ENCODE assay signal across 25 mouse cellular contexts in genomic region chr2:163732021-163732420, GRCm38 (mm10). TPM values are rescaled to one million over a fixed set of nuclear protein-coding genes. Genes with fewer than 3 reads are reported as not detected.
A peak's percentile ranks its signal among the peaks of the same experiment; 100 is the strongest.
DNase-seq lines count a peak whose midpoint lies in the region; ATAC-seq and TF ChIP-seq lines count a peak whose summit lies in the region.
"Had no signal": no experiment of that assay in that cellular context is flagged by ENCODE, and none has a peak within 500 bp of the region (broad histone marks: within the 10 kb centered on the region; RNA-seq: fewer than 3 reads in every experiment).

No protein-coding gene starts in this region.

- H3K4me1 ChIP-seq in heart, adult 2 months (ENCODE audit: control insufficient read depth, insufficient read depth, low read length), result peaks cover 14% of the 10 kb centered on the region
- 0 out of 2 replicates have a peak, but pooled peaks cover 13% of the 10 kb centered on the region for H3K4me1 ChIP-seq in heart, embryonic 10.5 days
- peaks cover 10% of the 10 kb centered on the region; the same call in 1 of the 2 replicates for H3K4me1 ChIP-seq in kidney, embryonic 15.5 days
- H3K4me1 ChIP-seq: forebrain, embryonic 10.5 days; forebrain, embryonic 13.5 days; hindbrain, embryonic 10.5 days had no signal

- DNase-seq in heart, adult 2 months, result no peak
- DNase-seq in heart, embryonic 10.5 days (ENCODE audit: low spot score), result no peak
- DNase-seq in kidney, adult 9 months, result peak; percentile 27
- peak; percentile 20 to 57 for DNase-seq in kidney, postnatal 25 days
- DNase-seq in frontal cortex, postnatal 25 days (ENCODE audit: low spot score in 2 of 2), result no peak
- no peak for DNase-seq in spleen, postnatal 14 days (ENCODE audit: low spot score in 2 of 2)
- DNase-seq: adrenal gland, postnatal 10 days; B cell, adult 2 months; cerebellum, adult 18-20 months; cerebellum, adult 9-10 months; cerebellum, postnatal 14 days; gastrocnemius, adult 2 months; gastrocnemius, postnatal 14 days; heart, adult 18-20 months had no signal

- no peaks in the 10 kb centered on the region for H3K27me3 ChIP-seq in heart, adult 2 months (ENCODE audit: control insufficient read depth, insufficient read depth, low read length)
- H3K27me3 ChIP-seq in heart, embryonic 10.5 days (ENCODE audit: insufficient read depth, poor library complexity, severe bottlenecking), result no peaks in the 10 kb centered on the region
- no peaks in the 10 kb centered on the region for H3K27me3 ChIP-seq in kidney, embryonic 15.5 days
- H3K27me3 ChIP-seq: CH12.LX; forebrain, embryonic 13.5 days; hindbrain, embryonic 13.5 days; Patski had no signal

- peak overlapping the region; percentile 45 for H3K27ac ChIP-seq in heart, adult 2 months
- H3K27ac ChIP-seq in heart, embryonic 10.5 days, result no peak overlapping the region
- no peak overlapping the region for H3K27ac ChIP-seq in kidney, embryonic 15.5 days
- H3K27ac ChIP-seq: forebrain, embryonic 10.5 days; forebrain, embryonic 13.5 days; gastrocnemius, adult 2 months; hindbrain, embryonic 10.5 days; hindbrain, embryonic 13.5 days had no signal

- TF ChIP-seq CTCF in heart, adult 2 months (IDR thresholded peaks at IDR 0.05), result peak; percentile 8; the same call in 1 of the 2 replicates

- intact Hi-C loops in heart, adult 2 months (cut with DNase I), result no loop called here

- H3K9ac ChIP-seq in heart, adult 2 months (ENCODE audit: low read depth, low read length), result no peak overlapping the region
- no peak overlapping the region for H3K9ac ChIP-seq in kidney, embryonic 15.5 days
- H3K9ac ChIP-seq: forebrain, embryonic 13.5 days; hindbrain, embryonic 13.5 days had no signal

- no peaks in the 10 kb centered on the region for H3K79me2 ChIP-seq in heart, adult 2 months (replicated peaks; ENCODE audit: control insufficient read depth, insufficient read depth, low read length)

- no peak overlapping the region for H3K4me2 ChIP-seq in kidney, embryonic 15.5 days
- H3K4me2 ChIP-seq: forebrain, embryonic 13.5 days; heart, embryonic 11.5 days; hindbrain, embryonic 13.5 days had no signal

- 59% methylated on average over 11 of the region's 11 CpGs for WGBS in heart, adult 2 months
- 90% methylated on average over 11 of the region's 11 CpGs for WGBS in heart, embryonic 10.5 days
- WGBS in kidney, embryonic 15.5 days, result 85% methylated on average over 11 of the region's 11 CpGs

- H3K4me3 ChIP-seq in heart, adult 2 months, result no peak overlapping the region
- no peak overlapping the region for H3K4me3 ChIP-seq in heart, embryonic 10.5 days
- H3K4me3 ChIP-seq in kidney, embryonic 15.5 days (replicated peaks), result no peak overlapping the region
- H3K4me3 ChIP-seq: forebrain, embryonic 10.5 days; forebrain, embryonic 13.5 days; gastrocnemius, adult 2 months; hindbrain, embryonic 10.5 days; hindbrain, embryonic 13.5 days had no signal

- no peak for TF ChIP-seq EP300 in heart, adult 2 months (IDR thresholded peaks at IDR 0.05; ENCODE audit: insufficient read depth, low read depth, low read length)

- ATAC-seq in kidney, embryonic 15.5 days (replicated peaks; ENCODE audit: low FRiP score), result no peak
- ATAC-seq: forebrain, embryonic 13.5 days; forebrain, embryonic 16.5 days; hindbrain, embryonic 16.5 days; Patski had no signal

- H3K9me3 ChIP-seq in heart, embryonic 10.5 days, result no peaks in the 10 kb centered on the region
- no peaks in the 10 kb centered on the region for H3K9me3 ChIP-seq in kidney, embryonic 15.5 days (replicated peaks)
- H3K9me3 ChIP-seq: forebrain, embryonic 10.5 days; forebrain, embryonic 13.5 days; G1E; hindbrain, embryonic 10.5 days; hindbrain, embryonic 13.5 days had no signal

- TF ChIP-seq POLR2A in heart, adult 2 months (IDR thresholded peaks at IDR 0.05; ENCODE audit: insufficient read depth, low read depth, low read length), result no peak

- no peaks in the 10 kb centered on the region for H3K36me3 ChIP-seq in heart, adult 2 months (ENCODE audit: control insufficient read depth, insufficient read depth, low read length)
- H3K36me3 ChIP-seq in heart, embryonic 10.5 days, result peaks cover 36% of the 10 kb centered on the region
- peaks cover 37% of the 10 kb centered on the region for H3K36me3 ChIP-seq in kidney, embryonic 15.5 days

RNA-seq across cellular contexts. Expression of gene Ada, which starts 18.0 kb away (rescaled TPM):
- total RNA-seq in heart, adult 2 months (2021), result 1 to 10 TPM in 1 of 2 experiments, under 1 TPM in 1; 0.65 to 1.0 TPM
- polyA plus RNA-seq in heart, adult 2 months (2012; rRNA removed), result 0.61 and 1.2 TPM in 2 replicates
- 5.1 and 8.2 TPM in 2 replicates for polyA plus RNA-seq in heart, embryonic 10.5 days (2016; fragmentation: Nextera tagmentation; extraction: Ambion mirVana)
- polyA plus RNA-seq in kidney, embryonic 15.5 days (2015; fragmentation: Nextera tagmentation; extraction: Ambion mirVana), result 9.5 and 11.8 TPM in 2 replicates

Comparison
In these comparisons a context has a peak if more than half of its experiments do, and no peak if none do; other contexts are left out.
1. DNase-seq: peak in kidney, adult 9 months (single experiment) and kidney, postnatal 25 days (2 of 2); none in heart, adult 2 months (0 of 2), heart, embryonic 10.5 days (single experiment), frontal cortex, postnatal 25 days (0 of 2) and spleen, postnatal 14 days (0 of 2).